Mouse (Mus musculus) stomach, postnatal 0 days (tissue): ENCODE results near the gene Akirin2.
"Not testable (repeated sequence)": the region's sequence is repeated elsewhere in the genome, so short reads cannot be mapped to it uniquely, and the experiment has no call there.

ENCODE experiments used
- CTCF ChIP-seq: IDR thresholded peaks from 2 replicates; pipeline ENCODE4 v1.5.1; 2016; ENCODE audit warnings: antibody characterized with exemption, low read depth, mild to moderate bottlenecking, moderate library complexity
- EP300 ChIP-seq: optimal IDR thresholded peaks from 2 replicates; pipeline ENCODE3; 2016; ENCODE audit warnings: antibody characterized with exemption

GRCm38 (mm10) chr4:34581489-34581888 is 30.8 kb downstream of the Akirin2 start:
- TF ChIP-seq CTCF, EP300: not testable (repeated sequence)
